Mouse (Mus musculus) midbrain, embryonic 14.5 days (tissue): ENCODE measurements around the gene Rlbp1. TPM values are rescaled to one million over a fixed set of nuclear protein-coding genes. Genes with fewer than 3 reads are reported as not detected.

ENCODE experiments used
- ATAC-seq: fragments of 200-750 bp; cut with Nextera tagmentation; 2 replicates; pipeline ENCODE4 v1.8.0; 2017; ENCODE audit warnings: moderate number of reproducible peaks, moderate library complexity; ENCODE audit not compliant: low FRiP score, low TSS enrichment
- DNase-seq: peaks from one replicate; pipeline ENCODE4 v3.0.0-alpha.2; 2015
- H3K27ac ChIP-seq: fragments of 300-500 bp; sonication (generic); replicated peaks from 2 replicates; pipeline ENCODE4 v1.5.1; 2014; ENCODE audit warnings: mild to moderate bottlenecking, low read depth, low read length, moderate library complexity
- H3K27me3 ChIP-seq: fragments of 300-500 bp; sonication (generic); 2 replicates; pipeline ENCODE4 v1.6.1; 2014; ENCODE audit warnings: low read length, control low read depth, mixed read lengths; ENCODE audit not compliant: control insufficient read depth, insufficient read depth
- H3K36me3 ChIP-seq: fragments of 300-500 bp; sonication (generic); 2 replicates; pipeline ENCODE4 v1.6.1; 2014; ENCODE audit warnings: low read length, control low read depth; ENCODE audit not compliant: control insufficient read depth, insufficient read depth
- H3K4me1 ChIP-seq: fragments of 300-500 bp; sonication (generic); 2 replicates; pipeline ENCODE4 v1.6.1; 2014; ENCODE audit warnings: mild to moderate bottlenecking, antibody characterized with exemption, low read length, control low read depth; ENCODE audit not compliant: control insufficient read depth, insufficient read depth
- H3K4me2 ChIP-seq: fragments of 300-500 bp; sonication (generic); 2 replicates; pipeline ENCODE4 v1.6.1; 2014; ENCODE audit warnings: mild to moderate bottlenecking, low read length, moderate library complexity
- H3K4me3 ChIP-seq: fragments of 300-500 bp; sonication (generic); replicated peaks from 2 replicates; pipeline ENCODE4 v1.5.1; 2014; ENCODE audit warnings: low read depth, low read length
- H3K9ac ChIP-seq: fragments of 300-500 bp; sonication (generic); replicated peaks from 2 replicates; pipeline ENCODE4 v1.6.1; 2014; ENCODE audit warnings: mild to moderate bottlenecking, low read length, moderate library complexity
- H3K9me3 ChIP-seq: fragments of 300-500 bp; sonication (generic); 2 replicates; pipeline ENCODE4 v1.6.1; 2016; ENCODE audit warnings: low read length, control low read depth, mixed read lengths; ENCODE audit not compliant: control insufficient read depth
- WGBS: fragments of 180-500 bp; shearing (Covaris S2); extraction: QIAGEN DNeasy Blood & Tissue Kit; methylation state at CpG from one replicate; pipeline ENCODE4 v1.1.7; 2014; 5-methylcytosine and 5-hydroxymethylcytosine counted together
- polyA plus RNA-seq: library from polyadenylated mRNA; unstranded; fragments of >200 nt; fragmentation: Nextera tagmentation; extraction: Ambion mirVana; gene quantifications from 2 replicates; pipeline ENCODE4 v1.2.1, GENCODE M21; 2014

Rlbp1 gene
- polyA plus RNA-seq: 9.2 TPM in 2 replicates

- DNase-seq (peak; percentile 43), ATAC-seq (peak; percentile 50; the same call in 1 of the 2 replicates)
- Histone ChIP-seq H3K4me3 (no peak within 1 kb of the TSS), H3K9ac (no peak within 1 kb of the TSS), H3K27ac (0 out of 2 replicates have a peak within 1 kb of the TSS, but pooled peaks have one; percentile 1), H3K4me1 (peaks cover 3% of the 10 kb centered on the region; the same call in 1 of the 2 replicates), H3K9me3 (no peaks in the 10 kb centered on the region), H3K4me2 (no peak within 1 kb of the TSS), H3K36me3 (no peaks in the 10 kb centered on the region), H3K27me3 (no peaks in the 10 kb centered on the region)
- 56% methylated on average over 16 of the region's 16 CpGs for WGBS
Observed at GRCm38 (mm10) chr7:79386422-79387133, at the start of gene Rlbp1. Rlbp1 (minus strand) TSS chr7:79387048.

GRCm38 (mm10) chr7:79428243-79428642 lies 41.4 kb upstream of the Rlbp1 start:
- no peaks in the 10 kb centered on the region for H3K27me3 ChIP-seq
- H3K4me2 ChIP-seq: no peak overlapping the region
- no peak overlapping the region for H3K27ac ChIP-seq
- 62% methylated on average over 5 of the region's 5 CpGs for WGBS
- no peaks in the 10 kb centered on the region for H3K9me3 ChIP-seq
- DNase-seq (no peak), ATAC-seq (no peak)
- no peak overlapping the region for H3K4me3 ChIP-seq
- no peaks in the 10 kb centered on the region for H3K36me3 ChIP-seq
- H3K9ac ChIP-seq: no peak overlapping the region
- H3K4me1 ChIP-seq: no peaks in the 10 kb centered on the region

- Histone ChIP-seq H3K27ac (no peak overlapping the region), H3K4me2 (no peak overlapping the region), H3K4me3 (no peak overlapping the region), H3K9ac (no peak overlapping the region), H3K36me3 (no peaks in the 10 kb centered on the region), H3K27me3 (no peaks in the 10 kb centered on the region), H3K9me3 (no peaks in the 10 kb centered on the region), H3K4me1 (no peaks in the 10 kb centered on the region)
- 55% methylated on average over 10 of the region's 10 CpGs for WGBS
- DNase-seq (peak; percentile 13), ATAC-seq (no peak)
Observed at GRCm38 (mm10) chr7:79425804-79426203, 39.0 kb upstream of the Rlbp1 start.

- no peak for DNase-seq
- no peak overlapping the region for H3K27ac ChIP-seq
- H3K4me2 ChIP-seq: no peak overlapping the region
- no peak overlapping the region for H3K9ac ChIP-seq
- H3K36me3 ChIP-seq: no peaks in the 10 kb centered on the region
- no peak overlapping the region for H3K4me3 ChIP-seq
- H3K9me3 ChIP-seq: no peaks in the 10 kb centered on the region
- WGBS: 96% methylated on average over 10 of the region's 10 CpGs
- ATAC-seq: no peak
- H3K27me3 ChIP-seq: no peaks in the 10 kb centered on the region
- H3K4me1 ChIP-seq: no peaks in the 10 kb centered on the region
Observed at GRCm38 (mm10) chr7:79422876-79423275, 36.0 kb upstream of the Rlbp1 start.

- Histone ChIP-seq H3K27me3 (no peaks in the 10 kb centered on the region), H3K4me1 (no peaks in the 10 kb centered on the region), H3K9ac (no peak overlapping the region), H3K4me2 (no peak overlapping the region), H3K9me3 (no peaks in the 10 kb centered on the region), H3K36me3 (no peaks in the 10 kb centered on the region), H3K4me3 (no peak overlapping the region), H3K27ac (no peak overlapping the region)
- ATAC-seq (no peak), DNase-seq (no peak)
- WGBS: 92% methylated on average over 7 of the region's 7 CpGs
Observed at GRCm38 (mm10) chr7:79419950-79420349, 33.1 kb upstream of the Rlbp1 start.

GRCm38 (mm10) chr7:79414449-79415375 lies 27.9 kb upstream of the Rlbp1 start:
- H3K36me3 ChIP-seq: no peaks in the 10 kb centered on the region
- DNase-seq (no peak), ATAC-seq (no peak)
- no peaks in the 10 kb centered on the region for H3K9me3 ChIP-seq
- H3K9ac ChIP-seq: no peak overlapping the region
- no peak overlapping the region for H3K27ac ChIP-seq
- no peak overlapping the region for H3K4me3 ChIP-seq
- no peaks in the 10 kb centered on the region for H3K4me1 ChIP-seq
- no peak overlapping the region for H3K4me2 ChIP-seq
- 82% methylated on average over 18 of the region's 18 CpGs for WGBS
- H3K27me3 ChIP-seq: no peaks in the 10 kb centered on the region

GRCm38 (mm10) chr7:79400296-79400695 lies 13.4 kb upstream of the Rlbp1 start:
- Histone ChIP-seq H3K27me3 (no peaks in the 10 kb centered on the region), H3K27ac (no peak overlapping the region), H3K4me1 (no peaks in the 10 kb centered on the region), H3K4me2 (no peak overlapping the region), H3K36me3 (no peaks in the 10 kb centered on the region), H3K9me3 (no peaks in the 10 kb centered on the region), H3K4me3 (no peak overlapping the region), H3K9ac (no peak overlapping the region)
- ATAC-seq (no peak), DNase-seq (no peak)
- WGBS: 80% methylated on average over 3 of the region's 3 CpGs

- 72% methylated on average over 12 of the region's 12 CpGs for WGBS
- DNase-seq (no peak), ATAC-seq (no peak)
- Histone ChIP-seq H3K9ac (no peak overlapping the region), H3K9me3 (no peaks in the 10 kb centered on the region), H3K4me3 (no peak overlapping the region), H3K27me3 (no peaks in the 10 kb centered on the region), H3K27ac (no peak overlapping the region), H3K4me1 (no peaks in the 10 kb centered on the region), H3K4me2 (no peak overlapping the region), H3K36me3 (no peaks in the 10 kb centered on the region)
Observed at GRCm38 (mm10) chr7:79398971-79399370, 12.1 kb upstream of the Rlbp1 start.
